Mouse (Mus musculus) lung, adult 2 months (tissue): ENCODE data around the gene Stxbp1.

Source experiments
- CTCF ChIP-seq: fragments of 200-500 bp; IDR thresholded peaks from 2 replicates; pipeline ENCODE4 v1.5.1; 2011; ENCODE audit warnings: mild to moderate bottlenecking, low read length, control low read depth; ENCODE audit not compliant: insufficient read depth
- POLR2A ChIP-seq: fragments of 200-500 bp; IDR thresholded peaks from 2 replicates; pipeline ENCODE4 v1.6.1; 2011; ENCODE audit warnings: low read depth, mild to moderate bottlenecking, control low read depth, low read length, borderline replicate concordance; ENCODE audit errors: extremely low read depth

DNA sequence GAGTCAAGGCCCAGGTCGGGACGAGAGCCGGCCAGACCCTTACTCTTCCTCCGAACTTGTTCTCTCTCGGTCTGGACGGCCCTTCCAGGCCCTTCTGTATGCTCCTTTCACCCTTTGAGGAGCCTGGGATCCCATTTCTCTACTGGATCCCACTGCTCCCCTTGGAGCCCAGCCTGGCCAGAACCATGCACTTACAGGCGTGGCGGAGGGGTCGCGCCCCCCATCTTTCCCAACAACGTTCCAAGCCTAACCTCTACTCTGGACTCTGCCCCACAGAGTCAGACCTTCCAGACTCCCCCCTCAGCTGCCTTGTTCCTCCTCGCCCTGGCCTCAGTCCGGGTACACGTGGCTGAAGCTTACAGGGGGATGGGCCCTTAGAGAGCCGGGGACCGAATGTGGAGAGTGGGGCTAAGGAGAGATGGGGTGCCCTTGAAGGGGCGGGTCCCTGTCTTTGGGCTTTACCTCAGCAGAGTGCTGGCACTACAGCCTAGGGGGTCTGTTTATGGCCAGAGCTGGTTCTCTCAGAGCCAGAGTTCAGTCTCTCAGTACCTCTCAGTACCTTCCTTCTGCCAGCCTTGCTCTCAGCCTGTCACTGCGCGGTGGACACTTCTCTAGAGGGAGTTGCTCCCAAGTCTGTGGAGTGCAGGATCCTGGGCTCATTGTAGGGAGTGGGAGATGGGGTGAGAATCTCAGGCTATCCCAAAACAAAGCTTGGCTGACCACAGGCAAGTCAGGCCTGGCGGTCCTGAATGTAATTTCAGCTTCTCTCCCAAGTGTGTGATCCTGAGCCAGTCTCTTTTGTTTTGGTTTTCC is 29.7 kb upstream of the Stxbp1 start:
- no peak for TF ChIP-seq POLR2A
- TF ChIP-seq CTCF, result no peak
